Mouse (Mus musculus) cortical plate, adult 2 months (tissue): ENCODE data around the gene Gm35315. TPM values are rescaled to one million over a fixed set of nuclear protein-coding genes. Genes with fewer than 3 reads are reported as not detected.
"Not testable (repeated sequence)": the region's sequence is repeated elsewhere in the genome, so short reads cannot be mapped to it uniquely, and the experiment has no call there.

Experiments used
- H3K27ac ChIP-seq: fragments of 200-500 bp; 2 replicates; pipeline ENCODE4 v1.5.1; 2012; ENCODE audit warnings: low read length, control low read depth, inconsistent platforms; ENCODE audit not compliant: insufficient read depth
- H3K4me1 ChIP-seq: fragments of 200-500 bp; 2 replicates; pipeline ENCODE4 v1.6.1; 2011; ENCODE audit warnings: low read length; ENCODE audit not compliant: control insufficient read depth, insufficient read depth
- H3K4me3 ChIP-seq: fragments of 200-500 bp; 2 replicates; pipeline ENCODE4 v1.5.1; 2011; ENCODE audit warnings: mild to moderate bottlenecking, low read length, control low read depth; ENCODE audit not compliant: insufficient read depth
- CTCF ChIP-seq: fragments of 200-500 bp; IDR thresholded peaks from 2 replicates; pipeline ENCODE4 v1.5.1; 2011; ENCODE audit warnings: mild to moderate bottlenecking, control low read depth, low read length; ENCODE audit not compliant: insufficient read depth; ENCODE audit errors: extremely low read depth
- POLR2A ChIP-seq: fragments of 200-500 bp; IDR thresholded peaks from 2 replicates; pipeline ENCODE4 v1.6.1; 2011; ENCODE audit warnings: mild to moderate bottlenecking, low read length, control low read depth; ENCODE audit not compliant: insufficient read depth; ENCODE audit errors: extremely low read depth
- polyA plus RNA-seq: library from polyadenylated mRNA; depleted of rRNA; stranded (reverse); fragments of >200 nt; gene quantifications from 2 replicates; pipeline ENCODE4 v1.2.3, GENCODE M21; 2012

Gm35315 gene
- polyA plus RNA-seq, 1 experiment: 0.77 TPM

- peak overlapping the region; percentile 5; the same call in 1 of the 2 replicates for H3K27ac ChIP-seq
- TF ChIP-seq CTCF (no peak), POLR2A (peak; percentile 52; the same call in 1 of the 2 replicates)
- peak overlapping the region; percentile 57 for H3K4me3 ChIP-seq
- no peaks in the 10 kb centered on the region for H3K4me1 ChIP-seq
Observed at GRCm38 (mm10) chr5:110101716-110102347, 7.6 kb upstream of the Gm35315 start.

- H3K4me3 ChIP-seq: peak overlapping the region; percentile 57
- TF ChIP-seq CTCF: no peak
- TF ChIP-seq POLR2A: no peak
Observed at GRCm38 (mm10) chr5:110100921-110101631, 6.9 kb upstream of the Gm35315 start.

GRCm38 (mm10) chr5:110099656-110100580, 5.7 kb upstream of the Gm35315 start, which contains the start of gene Plcxd1:
Plcxd1 (plus strand) TSS chr5:110099969.
- TF ChIP-seq POLR2A: no peak
- TF ChIP-seq CTCF: no peak
- H3K27ac ChIP-seq: peak within 1 kb of the TSS; percentile 49; the same call in 1 of the 2 replicates
- H3K4me3 ChIP-seq: peak within 1 kb of the TSS; percentile 57
- no peaks in the 10 kb centered on the region for H3K4me1 ChIP-seq

More at GRCm38 (mm10) chr5:110100921-110101631, 6.9 kb upstream of the Gm35315 start:
- no peaks in the 10 kb centered on the region for H3K4me1 ChIP-seq
- H3K27ac ChIP-seq: peak overlapping the region; percentile 66; the same call in 1 of the 2 replicates

GRCm38 (mm10) chr5:110098991-110099477, 4.8 kb upstream of the Gm35315 start:
- no peak for TF ChIP-seq CTCF
- TF ChIP-seq POLR2A: no peak
- Histone ChIP-seq H3K4me1 (no peaks in the 10 kb centered on the region), H3K27ac (no peak overlapping the region), H3K4me3 (no peak overlapping the region)

GRCm38 (mm10) chr5:110094847-110095213, 610 bp upstream of the Gm35315 start:
- Histone ChIP-seq H3K4me3 (peak overlapping the region; percentile 41), H3K4me1 (no peaks in the 10 kb centered on the region), H3K27ac (peak overlapping the region; percentile 49; the same call in 1 of the 2 replicates)
- TF ChIP-seq CTCF: no peak
- TF ChIP-seq POLR2A: no peak

- TF ChIP-seq POLR2A (no peak), CTCF (no peak)
- Histone ChIP-seq H3K4me3 (no peak overlapping the region), H3K27ac (no peak overlapping the region), H3K4me1 (no peaks in the 10 kb centered on the region)
Observed at GRCm38 (mm10) chr5:110091546-110091945, 2.7 kb downstream of the Gm35315 start.

GRCm38 (mm10) chr5:110086161-110086866, 7.9 kb downstream of the Gm35315 start:
- Histone ChIP-seq H3K4me1 (no peaks in the 10 kb centered on the region), H3K4me3 (no peak overlapping the region), H3K27ac (no peak overlapping the region)
- no peak for TF ChIP-seq CTCF
- TF ChIP-seq POLR2A: no peak

GRCm38 (mm10) chr5:110082961-110083360, 11.3 kb downstream of the Gm35315 start:
- Histone ChIP-seq H3K27ac (no peak overlapping the region), H3K4me3 (no peak overlapping the region), H3K4me1 (no peaks in the 10 kb centered on the region)
- TF ChIP-seq CTCF: no peak
- no peak for TF ChIP-seq POLR2A

- H3K4me1 ChIP-seq: not testable (repeated sequence)
Observed at GRCm38 (mm10) chr5:110072413-110072812, 21.8 kb downstream of the Gm35315 start, which contains the start of gene Gm17655. Gm17655 (minus strand) TSS chr5:110072513.

More at GRCm38 (mm10) chr5:110072413-110072812, 21.8 kb downstream of the Gm35315 start, which contains the start of gene Gm17655:
- not testable (repeated sequence) for H3K27ac ChIP-seq, H3K4me3 ChIP-seq
